Mouse (Mus musculus): ENCODE data around the gene Arhgap15.

DNA sequence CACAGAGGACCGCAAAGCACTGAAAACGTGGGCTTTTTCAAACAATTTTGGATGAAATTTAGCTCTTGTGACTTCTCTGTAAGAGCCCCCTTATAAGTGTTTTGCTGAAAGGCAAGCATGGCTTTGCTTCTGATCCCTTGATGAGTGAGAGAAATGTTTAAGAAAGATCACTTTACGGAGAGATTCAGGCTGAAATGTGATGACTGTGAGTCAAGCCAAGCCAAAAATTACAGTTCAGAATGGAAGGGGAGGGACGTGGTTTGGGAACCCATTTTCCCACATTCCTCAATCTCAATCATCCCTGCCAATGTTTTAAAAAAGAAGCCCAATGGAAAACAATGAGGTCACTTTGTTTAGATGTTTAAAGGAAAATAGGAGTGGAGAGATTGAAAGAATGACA, 411.7 kb downstream of the Arhgap15 start:
- TF ChIP-seq POLR2A (IDR thresholded peaks at IDR 0.05; ENCODE audit: low read depth, low read length) (no peak), CTCF (IDR thresholded peaks at IDR 0.05; ENCODE audit: borderline replicate concordance, insufficient read depth, low read length) (no peak)

Data from embryonic fibroblast, embryonic 13.5 days (primary cell).